Mouse (Mus musculus) heart, postnatal 10 days (tissue): Measurements from ENCODE around the gene Kcnj10. TPM values are rescaled to one million over a fixed set of nuclear protein-coding genes. Genes with fewer than 3 reads are reported as not detected.

Experiments
- DNase-seq, 2 experiments: peaks; one replicate each; pipeline ENCODE4 v3.0.0; 2021
- intact Hi-C: fragments of 180-260 bp; cut with DNase I; formaldehyde crosslinking; loops from one replicate; pipeline ENCODE4 v1.15.1; 2025
- total RNA-seq, 2 experiments: library from RNA; stranded (reverse); gene quantifications; 2 replicates each; pipeline ENCODE4 v1.2.3; 2021

The Kcnj10 gene
- total RNA-seq: under 1 TPM; 0.05 to 0.19 TPM

GRCm38 (mm10) chr1:172340729-172341321 lies at the start of gene Kcnj10:
Gene Kcnj10 (plus strand): TSS chr1:172341210.
- DNase-seq: peak; percentile 59 to 65
- intact Hi-C loops: no loop called here

- intact Hi-C loops: no loop called here
- no peak for DNase-seq
These were observed 48.1 kb upstream of the Kcnj10 start for GRCm38 (mm10) chr1:172292880-172293279.

- intact Hi-C loops: no loop called here
- no peak for DNase-seq
These were observed 47.6 kb upstream of the Kcnj10 start for GRCm38 (mm10) chr1:172293449-172293848.

GRCm38 (mm10) chr1:172295751-172296197 lies 45.2 kb upstream of the Kcnj10 start:
- peak; percentile 68 to 72 for DNase-seq
- intact Hi-C loops: no loop called here

GRCm38 (mm10) chr1:172296816-172297510 lies 44.0 kb upstream of the Kcnj10 start:
- intact Hi-C loops: no loop called here
- DNase-seq: peak; percentile 71 to 72

GRCm38 (mm10) chr1:172297611-172298537 lies 43.1 kb upstream of the Kcnj10 start, which contains the start of gene Atp1a2:
Gene Atp1a2 (minus strand): TSS chr1:172298064.
- DNase-seq: peak; percentile 84 to 87
- intact Hi-C loops: no loop called here

GRCm38 (mm10) chr1:172299528-172299927 lies 41.5 kb upstream of the Kcnj10 start:
- intact Hi-C loops: no loop called here
- peak in 1 of 2 experiments; percentile 40 for DNase-seq

GRCm38 (mm10) chr1:172300247-172300646 lies 40.8 kb upstream of the Kcnj10 start:
- intact Hi-C loops: no loop called here
- peak; percentile 72 to 78 for DNase-seq

GRCm38 (mm10) chr1:172301180-172301579 lies 39.8 kb upstream of the Kcnj10 start:
- DNase-seq: no peak
- intact Hi-C loops: no loop called here

- no peak for DNase-seq
- intact Hi-C loops: no loop called here
These were observed 38.7 kb upstream of the Kcnj10 start for GRCm38 (mm10) chr1:172302311-172302710.

GRCm38 (mm10) chr1:172302851-172303250 lies 38.2 kb upstream of the Kcnj10 start:
- intact Hi-C loops: no loop called here

GRCm38 (mm10) chr1:172304443-172304842 lies 36.6 kb upstream of the Kcnj10 start:
- intact Hi-C loops: no loop called here

More at GRCm38 (mm10) chr1:172302851-172303250, 38.2 kb upstream of the Kcnj10 start:
- no peak for DNase-seq

GRCm38 (mm10) chr1:172305153-172305552 lies 35.9 kb upstream of the Kcnj10 start:
- no peak for DNase-seq
- intact Hi-C loops: loop anchor here (1.0 to 5.0 kb wide), 2 partner anchors 24 to 58 kb away; no protein-coding TSS in a partner anchor

More at GRCm38 (mm10) chr1:172304443-172304842, 36.6 kb upstream of the Kcnj10 start:
- DNase-seq: no peak

- DNase-seq: no peak
- intact Hi-C loops: loop anchor here (1.0 to 5.0 kb wide), 2 partner anchors 24 to 58 kb away; no protein-coding TSS in a partner anchor
These were observed 35.4 kb upstream of the Kcnj10 start for GRCm38 (mm10) chr1:172305635-172306034.

GRCm38 (mm10) chr1:172306196-172306595 lies 34.8 kb upstream of the Kcnj10 start:
- intact Hi-C loops: loop anchor here (5.0 kb wide), 1 partner anchor 59 kb away; no protein-coding TSS in a partner anchor
- DNase-seq: no peak

GRCm38 (mm10) chr1:172306885-172307284 lies 34.1 kb upstream of the Kcnj10 start:
- no peak for DNase-seq
- intact Hi-C loops: loop anchor here (5.0 kb wide), 1 partner anchor 60 kb away; no protein-coding TSS in a partner anchor

- intact Hi-C loops: loop anchor here (5.0 kb wide), 1 partner anchor 61 kb away; no protein-coding TSS in a partner anchor
These were observed 33.1 kb upstream of the Kcnj10 start for GRCm38 (mm10) chr1:172307936-172308335.

GRCm38 (mm10) chr1:172308409-172308808 lies 32.6 kb upstream of the Kcnj10 start:
- intact Hi-C loops: loop anchor here (5.0 kb wide), 1 partner anchor 61 kb away; no protein-coding TSS in a partner anchor
- DNase-seq: no peak

More at GRCm38 (mm10) chr1:172307936-172308335, 33.1 kb upstream of the Kcnj10 start:
- no peak for DNase-seq

GRCm38 (mm10) chr1:172309699-172310398 lies 31.2 kb upstream of the Kcnj10 start:
- peak; percentile 94 to 97 for DNase-seq
- intact Hi-C loops: loop anchor here (1.0 to 5.0 kb wide), 6 partner anchors 63 to 263 kb away; partner anchors contain the start of gene Pex19
